Mouse (Mus musculus): Measurements from ENCODE around the gene Hist1h1c. TPM values are rescaled to one million over a fixed set of nuclear protein-coding genes. Genes with fewer than 3 reads are reported as not detected.

The Hist1h1c gene
- polyA plus RNA-seq, 1 experiment: 68.0 TPM

DNA sequence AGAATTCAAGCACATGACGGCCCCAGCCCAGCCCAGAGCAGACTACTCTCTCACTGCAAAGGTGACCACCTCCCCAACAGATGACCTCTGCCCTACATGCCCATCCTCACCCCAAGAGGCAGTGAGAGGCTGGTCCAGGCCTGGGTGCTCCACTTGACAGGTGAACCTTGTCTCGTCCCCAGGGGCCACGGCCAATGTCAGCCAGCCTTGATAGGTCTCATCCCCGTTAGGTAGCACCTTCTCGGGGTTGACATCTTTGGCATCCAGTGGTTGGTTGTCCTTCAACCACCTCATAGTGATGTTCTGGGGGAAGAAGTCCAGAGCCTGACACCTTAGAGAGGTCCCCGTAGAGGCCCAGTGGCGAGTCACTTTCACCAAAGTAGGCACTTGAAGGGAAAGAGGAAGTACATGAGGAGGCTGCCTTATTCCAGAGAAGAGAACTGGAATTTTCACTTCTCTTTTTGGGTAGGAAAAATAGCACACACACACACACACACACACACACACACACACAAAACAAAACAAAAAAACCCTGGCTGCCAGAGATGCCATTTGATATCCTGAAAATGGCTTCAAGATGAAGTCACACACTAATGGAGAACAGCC is 32.8 kb upstream of the Hist1h1c start:
- Histone ChIP-seq H3K27me3 (ENCODE audit: control insufficient read depth, insufficient read depth, low read length) (no peaks in the 10 kb centered on the region), H3K4me3 (ENCODE audit: low read depth, low read length) (no peak overlapping the region), H3K27ac (ENCODE audit: insufficient read depth, low read depth, low read length) (no peak overlapping the region), H3K36me3 (ENCODE audit: control insufficient read depth, insufficient read depth, low read length) (no peaks in the 10 kb centered on the region), H3K4me1 (ENCODE audit: control insufficient read depth, insufficient read depth, insufficient read length, low read length) (peaks cover 2% of the 10 kb centered on the region; the same call in 1 of the 2 replicates)
- 90% methylated on average over 7 of the region's 7 CpGs for WGBS
- TF ChIP-seq CTCF (IDR thresholded peaks at IDR 0.05; ENCODE audit: extremely low read depth, insufficient read length, insufficient replicate concordance, low read depth, low read length) (no peak), POLR2A (IDR thresholded peaks at IDR 0.05; ENCODE audit: low read depth, low read length) (no peak)

GRCm38 (mm10) chr13:23706771-23707170 is 31.8 kb upstream of the Hist1h1c start:
- Histone ChIP-seq H3K4me1 (ENCODE audit: control insufficient read depth, insufficient read depth, insufficient read length, low read length) (peaks cover 2% of the 10 kb centered on the region; the same call in 1 of the 2 replicates), H3K27ac (ENCODE audit: insufficient read depth, low read depth, low read length) (no peak overlapping the region), H3K27me3 (ENCODE audit: control insufficient read depth, insufficient read depth, low read length) (no peaks in the 10 kb centered on the region), H3K36me3 (ENCODE audit: control insufficient read depth, insufficient read depth, low read length) (no peaks in the 10 kb centered on the region), H3K4me3 (ENCODE audit: low read depth, low read length) (no peak overlapping the region)
- 91% methylated on average over 12 of the region's 12 CpGs for WGBS
- no peak for TF ChIP-seq POLR2A (IDR thresholded peaks at IDR 0.05; ENCODE audit: low read depth, low read length)
- no peak for TF ChIP-seq CTCF (IDR thresholded peaks at IDR 0.05; ENCODE audit: extremely low read depth, insufficient read length, insufficient replicate concordance, low read depth, low read length)

DNA sequence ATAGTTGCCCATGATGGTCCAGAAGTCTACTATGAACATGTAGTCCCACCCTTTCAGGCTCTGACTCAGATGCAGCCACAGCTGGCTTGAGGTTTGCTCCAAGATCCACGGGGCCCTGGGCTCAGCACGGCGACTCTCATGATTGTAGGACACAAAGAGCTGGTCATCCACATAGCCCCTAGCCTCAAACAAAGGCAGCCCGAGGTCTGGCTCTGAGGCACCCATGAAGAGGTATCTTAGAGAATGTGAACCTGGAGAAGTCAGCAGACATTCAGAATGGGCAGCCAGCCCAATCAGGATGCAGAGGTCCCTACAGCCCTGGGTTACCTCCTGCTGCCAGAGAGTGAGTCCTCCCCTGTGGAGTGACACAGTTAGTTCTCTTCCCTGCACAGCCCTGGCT is 30.6 kb upstream of the Hist1h1c start:
- Histone ChIP-seq H3K4me1 (ENCODE audit: control insufficient read depth, insufficient read depth, insufficient read length, low read length) (no peaks in the 10 kb centered on the region; the same call in 1 of the 2 replicates), H3K36me3 (ENCODE audit: control insufficient read depth, insufficient read depth, low read length) (no peaks in the 10 kb centered on the region), H3K27me3 (ENCODE audit: control insufficient read depth, insufficient read depth, low read length) (no peaks in the 10 kb centered on the region), H3K27ac (ENCODE audit: insufficient read depth, low read depth, low read length) (no peak overlapping the region), H3K4me3 (ENCODE audit: low read depth, low read length) (no peak overlapping the region)
- TF ChIP-seq CTCF (IDR thresholded peaks at IDR 0.05; ENCODE audit: extremely low read depth, insufficient read length, insufficient replicate concordance, low read depth, low read length) (no peak), POLR2A (IDR thresholded peaks at IDR 0.05; ENCODE audit: low read depth, low read length) (no peak)
- 93% methylated on average over 4 of the region's 4 CpGs for WGBS

DNA sequence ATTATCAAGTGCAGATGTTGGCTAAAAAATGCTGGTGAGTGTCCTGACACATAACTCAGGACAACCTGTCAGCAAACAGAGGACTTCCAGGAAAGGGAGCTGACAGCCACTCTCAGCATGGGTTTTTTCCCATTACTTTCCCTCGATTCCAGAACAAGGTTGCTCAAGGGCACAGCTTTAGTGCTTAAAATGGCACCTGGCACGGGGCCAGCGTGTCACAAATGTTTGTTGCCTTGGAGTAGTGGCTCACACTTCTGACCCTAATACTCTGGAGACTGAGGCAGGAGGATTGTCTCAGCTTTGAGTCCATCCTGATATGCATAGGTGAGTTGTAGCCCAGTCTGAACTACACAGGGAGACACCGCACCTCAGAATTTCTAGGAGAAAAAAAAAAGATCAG is 30.0 kb upstream of the Hist1h1c start:
- H3K4me3 ChIP-seq (ENCODE audit: low read depth, low read length): no peak overlapping the region
- no peak overlapping the region for H3K27ac ChIP-seq (ENCODE audit: insufficient read depth, low read depth, low read length)
- H3K36me3 ChIP-seq (ENCODE audit: control insufficient read depth, insufficient read depth, low read length): no peaks in the 10 kb centered on the region
- H3K4me1 ChIP-seq (ENCODE audit: control insufficient read depth, insufficient read depth, insufficient read length, low read length): no peaks in the 10 kb centered on the region; the same call in 1 of the 2 replicates
- no peaks in the 10 kb centered on the region for H3K27me3 ChIP-seq (ENCODE audit: control insufficient read depth, insufficient read depth, low read length)
- WGBS: 57% methylated on average over 4 of the region's 4 CpGs
- TF ChIP-seq POLR2A (IDR thresholded peaks at IDR 0.05; ENCODE audit: low read depth, low read length): no peak
- TF ChIP-seq CTCF (IDR thresholded peaks at IDR 0.05; ENCODE audit: extremely low read depth, insufficient read length, insufficient replicate concordance, low read depth, low read length): no peak

DNA sequence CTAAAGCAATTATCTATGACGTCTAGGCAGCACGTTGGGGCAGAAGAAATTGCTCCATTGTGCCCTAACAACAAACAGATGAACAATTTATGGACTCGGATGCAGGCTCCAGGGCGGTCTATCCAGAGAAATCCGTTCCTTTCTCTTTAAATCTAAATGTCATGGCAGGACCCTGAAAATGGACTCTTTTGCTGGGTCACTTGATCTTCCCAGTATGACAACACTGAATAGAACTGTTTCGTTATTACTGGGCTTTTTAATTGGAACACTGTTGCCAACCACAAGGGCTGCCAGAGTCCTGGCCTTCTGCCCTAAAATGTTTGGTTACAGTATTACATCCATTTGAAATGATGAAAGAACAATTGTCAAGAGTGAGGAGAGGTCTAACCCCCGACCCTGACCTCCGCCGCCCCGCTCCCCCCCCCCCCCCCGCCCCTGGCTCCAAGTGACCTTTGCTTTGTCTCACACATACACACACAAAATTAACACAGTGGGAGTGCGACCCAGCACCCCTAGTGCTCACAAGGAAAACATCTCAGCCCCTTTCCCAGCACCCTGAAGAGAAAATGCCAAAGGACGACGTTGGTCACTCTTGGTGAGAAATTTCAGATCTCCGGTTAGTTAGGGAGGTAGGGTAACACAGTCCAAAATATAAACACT is 28.8 kb upstream of the Hist1h1c start:
- H3K27me3 ChIP-seq (ENCODE audit: control insufficient read depth, insufficient read depth, low read length): no peaks in the 10 kb centered on the region
- no peaks in the 10 kb centered on the region; the same call in 1 of the 2 replicates for H3K4me1 ChIP-seq (ENCODE audit: control insufficient read depth, insufficient read depth, insufficient read length, low read length)
- no peak for TF ChIP-seq CTCF (IDR thresholded peaks at IDR 0.05; ENCODE audit: extremely low read depth, insufficient read length, insufficient replicate concordance, low read depth, low read length)
- TF ChIP-seq POLR2A (IDR thresholded peaks at IDR 0.05; ENCODE audit: low read depth, low read length): no peak
- WGBS: 18% methylated on average over 15 of the region's 15 CpGs
- H3K27ac ChIP-seq (ENCODE audit: insufficient read depth, low read depth, low read length): peak overlapping the region; percentile 61
- H3K4me3 ChIP-seq (ENCODE audit: low read depth, low read length): peak overlapping the region; percentile 73
- no peaks in the 10 kb centered on the region for H3K36me3 ChIP-seq (ENCODE audit: control insufficient read depth, insufficient read depth, low read length)

DNA sequence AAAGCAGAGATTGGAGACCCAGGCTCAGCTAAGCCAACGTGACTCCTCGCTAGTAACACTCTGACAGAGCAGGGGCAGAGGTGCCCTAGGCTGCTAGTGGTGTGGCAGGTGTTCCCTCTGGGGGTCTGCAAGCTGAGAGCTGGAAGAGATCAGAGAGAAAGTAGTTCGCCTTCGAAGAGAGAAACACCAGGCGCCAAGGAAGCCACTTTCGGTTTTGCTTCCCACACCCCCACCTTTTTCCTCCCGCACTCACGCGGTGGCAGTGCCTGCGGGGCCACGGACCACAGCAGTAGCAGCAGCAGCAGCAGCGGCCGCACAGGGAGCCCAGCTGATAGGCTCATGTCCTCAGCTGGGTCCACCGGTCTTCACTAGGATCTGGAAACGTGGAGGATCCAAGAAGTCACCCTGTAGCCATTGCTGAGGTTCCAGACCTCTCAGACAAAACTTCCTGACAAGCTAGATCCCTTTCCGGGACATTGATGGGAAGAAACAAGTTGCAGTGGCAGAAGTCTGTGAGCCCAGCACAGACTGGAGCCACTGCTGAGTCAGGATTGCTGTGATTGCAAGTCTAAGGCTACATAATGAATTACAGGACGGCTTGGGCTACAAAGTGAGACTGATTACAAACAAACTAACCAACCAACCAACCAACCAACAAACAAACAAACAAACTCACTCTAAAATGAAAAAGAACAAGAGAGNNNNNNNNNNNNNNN is 28.1 kb upstream of the Hist1h1c start, which contains the start of gene Hfe:
Gene Hfe (minus strand): TSS at position 481 of the 716 bp plus-strand sequence.
- Histone ChIP-seq H3K4me1 (ENCODE audit: control insufficient read depth, insufficient read depth, insufficient read length, low read length) (no peaks in the 10 kb centered on the region; the same call in 1 of the 2 replicates), H3K4me3 (ENCODE audit: low read depth, low read length) (peak within 1 kb of the TSS; percentile 73), H3K27ac (ENCODE audit: insufficient read depth, low read depth, low read length) (peak within 1 kb of the TSS; percentile 61), H3K36me3 (ENCODE audit: control insufficient read depth, insufficient read depth, low read length) (no peaks in the 10 kb centered on the region), H3K27me3 (ENCODE audit: control insufficient read depth, insufficient read depth, low read length) (no peaks in the 10 kb centered on the region)
- WGBS: 2% methylated on average over 17 of the region's 17 CpGs
- no peak for TF ChIP-seq CTCF (IDR thresholded peaks at IDR 0.05; ENCODE audit: extremely low read depth, insufficient read length, insufficient replicate concordance, low read depth, low read length)
- TF ChIP-seq POLR2A (IDR thresholded peaks at IDR 0.05; ENCODE audit: low read depth, low read length): 0 out of 2 replicates have a peak, but pooled peaks have one; percentile 42
